Mouse (Mus musculus) embryo, embryonic 10.5 days (tissue): ENCODE results near the gene Ccdc92.

Experiments
- DNase-seq: peaks from one replicate; pipeline ENCODE4 v3.0.0-alpha.2; 2015; ENCODE audit warnings: low spot score

The Ccdc92 gene

GRCm38 (mm10) chr5:124854202-124854601, 8.0 kb downstream of the Ccdc92 start:
- no peak for DNase-seq

- no peak for DNase-seq
Measured at GRCm38 (mm10) chr5:124853079-124853478, 9.1 kb downstream of the Ccdc92 start.

- no peak for DNase-seq
Measured at GRCm38 (mm10) chr5:124852294-124852693, 9.9 kb downstream of the Ccdc92 start.

GRCm38 (mm10) chr5:124851572-124851971, 10.7 kb downstream of the Ccdc92 start:
- DNase-seq = no peak

- no peak for DNase-seq
Measured at GRCm38 (mm10) chr5:124848994-124849393, 13.2 kb downstream of the Ccdc92 start.

GRCm38 (mm10) chr5:124847014-124847413, 15.2 kb downstream of the Ccdc92 start:
- DNase-seq = peak; percentile 18

- DNase-seq = no peak
Measured at GRCm38 (mm10) chr5:124844929-124845328, 17.3 kb downstream of the Ccdc92 start.

GRCm38 (mm10) chr5:124843386-124843785, 18.8 kb downstream of the Ccdc92 start:
- DNase-seq = no peak

- no peak for DNase-seq
Measured at GRCm38 (mm10) chr5:124840669-124841068, 21.6 kb downstream of the Ccdc92 start.

- no peak for DNase-seq
Measured at GRCm38 (mm10) chr5:124840202-124840601, 22.0 kb downstream of the Ccdc92 start.

GRCm38 (mm10) chr5:124836621-124837020, 25.6 kb downstream of the Ccdc92 start:
- no peak for DNase-seq

GRCm38 (mm10) chr5:124836075-124836474, 26.1 kb downstream of the Ccdc92 start:
- no peak for DNase-seq

GRCm38 (mm10) chr5:124835218-124835617, 27.0 kb downstream of the Ccdc92 start:
- no peak for DNase-seq

GRCm38 (mm10) chr5:124830331-124830730, 31.9 kb downstream of the Ccdc92 start:
- DNase-seq = no peak

- no peak for DNase-seq
Measured at GRCm38 (mm10) chr5:124822128-124822894, 39.9 kb downstream of the Ccdc92 start.

GRCm38 (mm10) chr5:124817050-124817449, 45.2 kb downstream of the Ccdc92 start:
- DNase-seq = no peak

- DNase-seq = no peak
Measured at GRCm38 (mm10) chr5:124814797-124815196, 47.4 kb downstream of the Ccdc92 start.

GRCm38 (mm10) chr5:124812466-124812865, 49.8 kb downstream of the Ccdc92 start:
- no peak for DNase-seq

GRCm38 (mm10) chr5:124809708-124810366, 52.4 kb downstream of the Ccdc92 start:
- no peak for DNase-seq

GRCm38 (mm10) chr5:124792112-124792511, 70.1 kb downstream of the Ccdc92 start:
- DNase-seq = no peak

GRCm38 (mm10) chr5:124785650-124786049, 76.6 kb downstream of the Ccdc92 start:
- DNase-seq = no peak
